Mouse (Mus musculus) c-Kit-positive CD71-positive TER-119-negative erythroid progenitor cells, embryonic 14.5 days (primary cell): Measurements from ENCODE around the gene Mapk9.

ENCODE experiments used
- DNase-seq: peaks from one replicate; pipeline ENCODE4 v3.0.0-alpha.2; 2013; ENCODE audit warnings: low read depth

The Mapk9 gene

DNA sequence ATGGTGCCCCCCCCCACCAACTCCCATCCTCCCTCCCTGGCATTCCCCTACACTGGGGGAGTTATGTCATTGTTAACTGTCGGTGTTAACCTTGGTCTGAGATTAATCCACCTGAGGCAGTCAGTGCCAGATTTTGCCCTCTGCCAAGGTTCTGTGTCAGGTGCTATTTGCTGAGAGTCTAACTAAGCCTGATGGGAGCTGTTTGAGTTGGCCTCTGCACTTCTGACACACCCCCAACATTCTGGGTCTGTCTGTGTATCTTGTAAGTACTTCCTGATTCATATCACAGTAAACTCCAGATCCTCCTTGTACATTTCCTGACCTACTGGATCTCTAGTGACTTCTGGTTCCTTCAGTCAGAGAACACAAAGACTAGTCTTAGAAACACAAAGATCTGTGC is 5.9 kb upstream of the Mapk9 start:
- DNase-seq, result no peak

DNA sequence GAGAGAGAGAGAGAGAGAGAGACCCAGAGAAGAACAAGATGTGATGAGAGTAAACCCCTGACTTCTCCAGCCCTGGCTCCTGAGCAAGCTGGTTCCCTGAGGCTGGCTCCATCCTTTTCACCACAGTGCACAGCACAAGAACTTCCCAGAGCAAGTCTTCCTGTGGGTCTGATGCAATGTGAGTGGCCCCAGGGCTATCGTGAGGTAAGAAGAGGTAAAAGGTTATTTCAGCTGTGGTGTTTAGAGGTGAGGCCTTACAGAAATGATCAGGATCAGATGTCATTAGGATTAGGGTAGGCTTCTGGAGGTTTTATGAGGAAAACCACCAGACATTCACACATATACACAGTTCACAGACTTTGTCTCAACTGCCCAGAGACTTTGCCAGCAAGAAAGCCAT is 4.7 kb upstream of the Mapk9 start:
- DNase-seq, result no peak

DNA sequence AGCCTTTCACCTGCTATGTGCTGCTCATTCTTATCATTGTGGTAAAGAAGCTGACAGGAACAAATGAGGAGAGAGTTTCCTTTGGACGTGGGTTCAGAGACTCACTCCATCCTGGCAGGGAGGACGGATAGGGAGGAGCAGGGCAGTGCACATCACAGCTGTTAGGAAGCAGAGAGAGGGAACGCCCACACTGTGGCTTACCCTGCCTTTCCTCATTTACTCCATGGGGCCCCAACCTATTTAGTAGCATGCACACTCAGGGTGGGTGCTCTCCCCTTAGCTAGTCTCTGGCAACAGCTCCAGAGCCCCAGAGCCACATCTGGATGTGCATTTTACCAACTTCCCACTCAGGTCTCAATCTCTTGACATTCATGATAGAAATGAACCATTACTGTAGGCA is 3.8 kb upstream of the Mapk9 start:
- no peak for DNase-seq

DNA sequence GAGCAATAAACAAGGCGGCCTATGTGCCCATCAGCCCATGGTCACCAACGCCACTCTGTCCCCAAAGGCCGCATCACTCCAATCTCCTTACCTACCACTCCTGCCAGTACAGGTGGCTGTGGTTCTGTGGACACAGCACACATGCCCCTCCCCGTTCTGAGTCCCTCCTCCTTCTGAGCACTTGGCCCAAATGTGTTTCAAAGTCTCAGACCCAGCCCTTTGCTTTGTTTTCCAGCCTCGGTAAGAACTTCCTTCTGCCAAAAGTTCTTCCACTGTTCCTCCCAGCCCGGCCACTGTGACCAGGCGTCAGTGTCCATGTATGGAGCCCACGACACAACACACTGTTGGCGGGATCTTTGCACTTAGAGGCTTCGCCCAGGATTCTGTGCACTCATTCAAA is 2.2 kb upstream of the Mapk9 start:
- no peak for DNase-seq

DNA sequence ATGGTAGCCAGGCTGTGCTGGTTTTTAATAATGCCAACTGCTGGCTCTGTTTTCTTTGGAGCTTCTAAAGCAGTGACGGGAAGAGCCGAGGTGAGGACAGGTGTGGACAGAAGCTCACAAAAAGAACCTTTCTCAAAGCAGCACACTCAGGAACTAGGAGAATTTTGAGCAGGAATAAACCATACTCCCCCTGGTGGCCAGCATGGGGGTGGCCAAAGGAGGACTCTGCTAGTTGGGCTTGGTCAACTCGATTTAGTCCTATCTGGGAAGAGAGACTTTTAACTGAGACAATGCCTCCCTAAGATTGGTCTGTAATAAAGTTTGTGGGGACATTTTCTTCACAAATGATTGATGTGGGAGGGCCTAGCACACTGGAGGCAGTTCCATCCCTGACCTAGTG is 1.6 kb upstream of the Mapk9 start:
- peak; percentile 58 for DNase-seq

DNA sequence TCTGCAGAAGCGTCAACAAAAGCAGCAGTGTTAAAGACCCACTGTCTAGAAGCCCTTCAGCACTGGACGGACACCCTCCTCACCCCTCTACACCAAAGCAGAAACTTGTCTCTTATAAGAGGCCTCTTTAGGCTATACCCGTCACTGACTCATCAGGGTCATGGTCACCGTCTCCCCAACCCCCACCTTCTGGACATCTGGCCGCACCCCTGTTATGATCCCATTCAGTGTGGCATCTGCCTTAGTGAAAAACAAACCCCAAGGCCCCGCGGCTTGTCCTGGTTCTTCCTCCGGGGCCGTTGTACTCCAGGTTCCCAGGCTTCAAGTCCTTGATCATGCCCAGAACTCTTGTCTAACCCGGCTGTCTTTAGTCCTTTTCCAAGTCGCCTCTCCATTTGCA is 593 bp upstream of the Mapk9 start:
- DNase-seq, result no peak

GRCm38 (mm10) chr11:49847071-49847810 is 690 bp downstream of the Mapk9 start:
- DNase-seq, result no peak

DNA sequence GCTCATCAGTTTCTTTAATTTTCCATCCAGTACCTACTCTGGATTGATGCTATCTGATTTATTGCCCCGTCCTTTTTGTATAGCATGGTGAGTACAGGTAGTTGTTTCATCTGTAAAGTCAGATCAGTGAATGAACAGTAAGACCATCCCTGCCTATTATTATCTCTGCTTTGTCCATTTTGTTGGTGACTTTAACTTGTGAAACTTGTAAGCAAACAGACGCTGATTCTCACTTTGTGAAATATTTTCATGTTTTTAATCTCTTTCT is 1.2 kb downstream of the Mapk9 start:
- DNase-seq, result no peak

GRCm38 (mm10) chr11:49848080-49848815 is 1.7 kb downstream of the Mapk9 start:
- no peak for DNase-seq

DNA sequence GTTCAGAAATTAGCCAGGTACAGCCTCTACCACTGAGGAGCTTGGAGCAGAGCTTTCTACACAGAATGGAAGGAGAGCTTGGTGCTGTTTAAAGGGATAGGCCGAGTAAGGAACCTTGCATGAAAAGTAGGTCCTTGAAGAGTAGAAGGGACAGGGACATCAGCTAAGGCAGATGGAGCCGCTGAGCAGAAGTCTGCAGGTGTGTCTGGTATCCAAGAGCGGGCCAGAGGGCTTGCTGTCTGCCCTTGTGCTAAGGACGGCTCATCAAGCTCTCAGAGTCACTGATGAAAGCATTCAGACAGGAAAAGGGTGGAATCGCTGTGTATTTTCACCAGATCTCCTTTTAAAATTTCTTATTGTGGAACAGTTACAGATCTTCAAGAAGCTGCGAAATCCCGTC is 3.8 kb downstream of the Mapk9 start:
- DNase-seq, result no peak

DNA sequence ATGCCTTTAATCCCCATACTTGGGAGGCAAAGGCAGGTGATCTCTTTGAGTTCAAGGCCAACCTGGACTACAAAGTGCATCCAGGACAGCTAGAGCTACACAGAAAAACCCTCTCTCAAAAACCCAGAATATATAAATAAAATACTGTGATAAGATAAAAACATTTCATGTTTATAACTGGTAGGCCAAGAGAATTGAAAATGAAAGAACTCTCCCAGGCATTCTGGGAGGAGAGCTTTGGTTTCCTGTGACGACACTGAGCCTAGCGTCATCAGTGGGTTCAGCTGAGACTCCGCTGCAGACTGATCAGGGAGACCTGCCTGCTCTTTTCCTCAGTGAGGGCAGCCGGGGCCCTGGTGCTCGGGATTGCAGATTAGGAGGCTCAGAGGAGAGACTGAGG is 8.6 kb downstream of the Mapk9 start:
- no peak for DNase-seq

DNA sequence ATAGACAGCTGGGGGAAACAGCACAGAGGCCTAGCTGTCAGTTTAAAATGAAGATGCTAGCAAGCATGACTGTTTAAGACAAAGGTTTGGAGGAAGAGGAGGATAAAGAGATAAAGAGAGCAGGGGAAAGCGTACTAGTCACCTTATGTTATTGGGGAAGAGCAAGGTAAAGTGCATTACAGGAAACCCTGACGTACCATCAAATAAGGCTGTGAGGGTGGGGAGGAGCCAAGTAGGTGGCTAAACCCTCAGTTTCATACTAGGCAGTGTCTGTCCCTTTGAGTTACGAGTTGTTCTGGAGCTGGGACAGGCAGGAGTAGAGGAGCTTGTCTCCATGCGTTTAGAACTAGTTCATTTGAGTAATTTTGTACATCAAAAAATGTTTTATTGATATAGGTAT is 14.6 kb downstream of the Mapk9 start:
- DNase-seq, result no peak

- no peak for DNase-seq
Observed at GRCm38 (mm10) chr11:49863926-49864325, 17.4 kb downstream of the Mapk9 start.

GRCm38 (mm10) chr11:49867320-49867719 is 20.8 kb downstream of the Mapk9 start:
- DNase-seq, result no peak

DNA sequence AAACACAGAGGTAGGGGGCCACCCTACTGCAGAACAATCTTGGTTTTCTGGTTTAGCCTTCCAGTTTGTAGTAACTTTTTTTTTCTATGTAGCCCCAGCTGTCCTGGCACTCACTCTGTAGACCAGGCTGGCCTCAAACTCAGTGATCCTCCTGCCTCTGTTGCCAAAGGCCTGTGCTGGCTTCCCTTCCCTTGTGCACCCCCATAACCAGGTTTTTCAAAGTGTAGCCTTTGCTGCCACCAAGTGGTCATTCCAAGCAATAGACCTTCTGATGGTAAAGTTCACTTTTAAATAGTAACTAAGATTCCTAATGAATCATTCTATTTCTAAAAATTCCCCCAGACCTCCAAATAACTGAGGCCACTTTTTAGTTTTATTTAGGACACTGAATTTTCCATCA is 23.2 kb downstream of the Mapk9 start:
- DNase-seq, result peak; percentile 65

- DNase-seq, result peak; percentile 33
Observed at GRCm38 (mm10) chr11:49871914-49872313, 25.4 kb downstream of the Mapk9 start.

DNA sequence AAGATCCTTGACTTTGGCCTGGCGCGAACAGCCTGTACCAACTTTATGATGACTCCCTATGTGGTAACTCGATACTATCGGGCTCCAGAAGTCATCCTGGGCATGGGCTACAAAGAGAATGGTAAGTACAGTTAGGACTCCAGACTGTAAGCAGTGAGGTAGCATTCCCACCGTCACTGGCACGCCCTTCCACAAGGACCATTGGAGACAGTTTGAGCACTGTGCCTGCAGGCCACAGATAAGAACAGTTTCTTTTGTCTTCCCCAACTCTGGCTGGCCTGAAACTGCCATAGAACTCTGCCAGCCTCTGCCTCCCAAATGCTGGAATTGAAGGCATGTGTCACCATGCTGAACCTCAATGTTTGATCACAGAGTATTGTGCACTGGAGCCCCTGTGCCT is 26.2 kb downstream of the Mapk9 start:
- DNase-seq, result peak; percentile 69

DNA sequence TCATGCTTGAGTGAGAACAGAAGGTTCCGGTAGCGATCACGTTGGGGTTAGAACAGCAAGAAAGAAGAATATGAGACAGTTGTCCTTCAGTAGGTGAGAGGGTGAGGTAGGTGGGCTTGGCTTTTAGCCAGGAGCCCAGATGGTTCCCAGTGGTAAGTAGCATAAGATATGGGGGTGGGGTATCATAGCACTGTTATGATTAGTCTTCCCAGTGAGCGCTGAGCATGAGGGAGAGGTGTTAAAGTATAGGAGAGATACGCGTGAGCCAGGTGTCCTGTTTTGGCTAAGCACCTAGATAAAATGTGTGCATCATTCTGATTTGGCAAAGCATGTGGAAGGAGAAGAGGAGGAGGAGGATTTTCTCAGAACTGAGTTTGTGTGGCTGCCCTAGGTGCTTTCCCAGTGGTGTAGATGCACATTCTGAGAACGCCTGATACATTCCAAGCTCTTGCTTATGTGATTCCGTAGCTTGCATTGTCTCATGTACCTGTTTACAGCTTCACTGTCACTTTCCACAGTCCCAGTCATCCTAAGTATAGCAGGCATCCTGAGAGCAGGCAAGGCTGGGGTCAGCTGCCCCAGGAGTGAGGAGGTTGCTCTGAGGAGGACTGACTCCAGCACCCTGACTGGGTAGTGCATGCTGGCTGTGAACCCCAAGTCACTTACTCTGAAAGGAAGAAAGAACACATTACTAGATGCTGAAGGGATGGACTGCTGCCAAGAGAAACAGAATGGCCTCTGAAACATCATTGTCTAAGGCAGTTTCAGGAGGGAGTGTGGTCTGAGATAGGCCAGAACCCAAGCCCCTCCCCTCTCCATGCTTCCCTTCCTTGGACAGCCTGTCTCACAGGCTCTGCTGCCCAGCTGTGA is 30.6 kb downstream of the Mapk9 start:
- DNase-seq, result no peak

DNA sequence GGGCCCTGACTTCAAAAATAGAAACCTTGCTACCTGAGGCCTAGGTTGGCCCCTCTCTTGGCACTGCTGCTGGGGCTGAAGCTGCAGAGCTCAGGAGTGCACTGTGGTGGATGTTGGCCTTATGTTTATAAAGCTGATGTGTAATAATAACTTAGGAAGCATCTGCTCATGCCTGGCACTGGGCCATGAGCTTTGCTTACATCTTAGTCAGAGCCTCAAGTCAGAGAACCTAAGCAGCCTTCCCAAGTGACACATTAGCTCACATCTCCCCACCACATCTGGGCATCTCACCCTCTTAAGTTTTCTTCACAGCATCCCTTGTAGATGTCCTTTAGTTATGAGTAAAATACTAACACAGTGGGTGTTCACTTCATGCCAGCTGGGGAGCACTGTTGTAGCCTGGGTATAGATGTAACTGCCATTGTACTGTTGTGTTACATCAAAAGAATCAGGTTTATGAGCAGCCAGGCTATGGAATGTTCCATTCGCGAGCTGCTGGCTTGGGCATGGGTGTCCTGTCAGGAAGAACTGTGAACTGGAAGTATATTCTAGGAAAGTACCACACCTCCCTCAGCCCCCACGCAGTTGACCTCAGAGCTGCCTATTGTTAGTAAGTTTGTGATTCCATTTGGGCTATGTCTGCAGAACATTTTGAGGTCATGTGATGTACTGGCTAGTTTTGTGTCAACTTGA is 33.5 kb downstream of the Mapk9 start:
- DNase-seq, result no peak

GRCm38 (mm10) chr11:49883394-49883793 is 36.8 kb downstream of the Mapk9 start:
- no peak for DNase-seq

GRCm38 (mm10) chr11:49888469-49888868 is 41.9 kb downstream of the Mapk9 start:
- DNase-seq, result no peak

DNA sequence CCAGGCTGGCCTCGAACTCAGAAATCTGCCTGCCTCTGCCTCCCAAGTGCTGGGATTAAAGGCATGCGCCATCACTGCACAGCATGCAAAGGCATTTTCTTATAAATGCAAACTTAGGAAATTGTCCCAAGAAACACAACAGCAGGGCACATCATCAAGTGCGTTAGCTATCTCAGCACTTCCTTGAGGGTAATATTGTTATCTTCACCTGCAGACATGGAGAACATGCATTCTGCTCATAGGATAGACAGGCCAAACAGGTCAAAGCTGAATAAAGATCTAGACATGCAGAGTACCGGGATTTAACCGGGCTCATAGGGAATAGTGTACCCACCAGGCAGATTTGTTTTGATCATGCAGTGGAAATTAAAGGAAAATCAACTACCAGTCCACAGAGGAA is 45.4 kb downstream of the Mapk9 start:
- no peak for DNase-seq

DNA sequence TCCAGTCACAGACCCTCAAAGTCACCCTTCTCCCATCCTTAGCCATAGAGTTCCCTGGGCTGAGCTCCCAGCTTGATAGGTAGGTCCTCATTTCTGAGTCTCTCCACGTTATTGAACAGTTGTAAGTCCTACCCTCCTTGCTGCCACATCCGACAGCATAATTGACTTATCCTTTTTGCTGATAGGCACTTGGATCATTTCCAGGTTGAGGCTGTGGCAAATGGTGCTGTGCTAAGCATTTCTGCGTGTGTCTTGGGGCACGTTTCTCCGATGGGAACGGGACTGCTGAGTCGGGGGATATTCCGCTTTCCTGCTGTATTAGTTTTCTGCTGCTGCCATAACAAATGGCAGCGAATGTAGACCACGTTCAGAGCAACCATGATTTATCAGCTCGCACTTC is 47.3 kb downstream of the Mapk9 start:
- no peak for DNase-seq
